Mouse (Mus musculus): ENCODE measurements around the gene Midn. TPM values are rescaled to one million over a fixed set of nuclear protein-coding genes. Genes with fewer than 3 reads are reported as not detected.

Gene Midn
- polyA plus RNA-seq, 1 experiment from 2014 or later, result 39.8 TPM

GRCm38 (mm10) chr10:80158307-80158986 lies 10.4 kb downstream of the Midn start:
- no peaks in the 10 kb centered on the region for H3K9me3 ChIP-seq (ENCODE audit: control insufficient read depth, low read length)
- peaks cover 33% of the 10 kb centered on the region for H3K4me1 ChIP-seq (ENCODE audit: control insufficient read depth, insufficient read depth, low read length)
- no peak for ATAC-seq (ENCODE audit: low read depth)
- H3K27me3 ChIP-seq (ENCODE audit: control insufficient read depth, insufficient read depth, low read length), result no peaks in the 10 kb centered on the region
- no peak overlapping the region for H3K9ac ChIP-seq (replicated peaks; ENCODE audit: low read depth, low read length)
- H3K27ac ChIP-seq (ENCODE audit: low read depth, low read length), result peak overlapping the region; percentile 71
- WGBS, result 15% methylated on average over 18 of the region's 18 CpGs
- peaks cover 42% of the 10 kb centered on the region for H3K36me3 ChIP-seq (ENCODE audit: control insufficient read depth, insufficient read depth, low read length)
- H3K4me3 ChIP-seq (ENCODE audit: low read depth, low read length), result no peak overlapping the region
- H3K4me2 ChIP-seq (ENCODE audit: low read depth, low read length), result peak overlapping the region; percentile 51; the same call in 1 of the 2 replicates

DNA sequence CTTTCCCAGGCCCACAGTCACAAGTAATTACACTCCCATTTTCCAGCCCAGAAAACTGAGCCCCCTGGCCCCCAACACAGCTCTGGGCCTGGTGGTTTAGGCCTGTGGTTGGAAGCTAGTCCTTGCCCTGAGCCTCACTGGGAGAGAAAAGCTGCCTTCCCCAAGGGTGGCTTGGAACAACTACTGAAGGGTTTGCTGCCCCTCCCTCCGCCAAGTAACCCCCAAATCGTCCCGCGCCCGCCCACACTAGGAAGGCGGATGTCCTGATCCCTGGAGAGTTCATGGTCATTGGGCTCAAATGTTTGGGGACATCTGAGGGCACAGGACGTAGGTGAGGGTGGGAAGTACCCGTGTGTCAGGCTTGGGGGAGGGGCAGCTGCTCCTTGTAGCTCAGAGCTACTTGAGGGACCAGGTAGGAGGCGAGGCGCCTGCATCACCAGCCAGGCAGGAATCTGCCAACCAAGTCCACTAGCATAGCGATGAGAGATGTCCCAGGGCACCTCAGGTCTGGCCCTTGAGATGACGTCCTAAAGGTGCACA lies 11.0 kb downstream of the Midn start:
- Histone ChIP-seq H3K4me1 (ENCODE audit: control insufficient read depth, insufficient read depth, low read length) (peaks cover 31% of the 10 kb centered on the region), H3K4me2 (ENCODE audit: low read depth, low read length) (peak overlapping the region; percentile 51), H3K9ac (replicated peaks; ENCODE audit: low read depth, low read length) (peak overlapping the region; percentile 46), H3K36me3 (ENCODE audit: control insufficient read depth, insufficient read depth, low read length) (peaks cover 35% of the 10 kb centered on the region), H3K4me3 (ENCODE audit: low read depth, low read length) (peak overlapping the region; percentile 37), H3K27ac (ENCODE audit: low read depth, low read length) (peak overlapping the region; percentile 71), H3K9me3 (ENCODE audit: control insufficient read depth, low read length) (no peaks in the 10 kb centered on the region), H3K27me3 (ENCODE audit: control insufficient read depth, insufficient read depth, low read length) (no peaks in the 10 kb centered on the region)
- 6% methylated on average over 12 of the region's 12 CpGs for WGBS
- no peak for ATAC-seq (ENCODE audit: low read depth)

DNA sequence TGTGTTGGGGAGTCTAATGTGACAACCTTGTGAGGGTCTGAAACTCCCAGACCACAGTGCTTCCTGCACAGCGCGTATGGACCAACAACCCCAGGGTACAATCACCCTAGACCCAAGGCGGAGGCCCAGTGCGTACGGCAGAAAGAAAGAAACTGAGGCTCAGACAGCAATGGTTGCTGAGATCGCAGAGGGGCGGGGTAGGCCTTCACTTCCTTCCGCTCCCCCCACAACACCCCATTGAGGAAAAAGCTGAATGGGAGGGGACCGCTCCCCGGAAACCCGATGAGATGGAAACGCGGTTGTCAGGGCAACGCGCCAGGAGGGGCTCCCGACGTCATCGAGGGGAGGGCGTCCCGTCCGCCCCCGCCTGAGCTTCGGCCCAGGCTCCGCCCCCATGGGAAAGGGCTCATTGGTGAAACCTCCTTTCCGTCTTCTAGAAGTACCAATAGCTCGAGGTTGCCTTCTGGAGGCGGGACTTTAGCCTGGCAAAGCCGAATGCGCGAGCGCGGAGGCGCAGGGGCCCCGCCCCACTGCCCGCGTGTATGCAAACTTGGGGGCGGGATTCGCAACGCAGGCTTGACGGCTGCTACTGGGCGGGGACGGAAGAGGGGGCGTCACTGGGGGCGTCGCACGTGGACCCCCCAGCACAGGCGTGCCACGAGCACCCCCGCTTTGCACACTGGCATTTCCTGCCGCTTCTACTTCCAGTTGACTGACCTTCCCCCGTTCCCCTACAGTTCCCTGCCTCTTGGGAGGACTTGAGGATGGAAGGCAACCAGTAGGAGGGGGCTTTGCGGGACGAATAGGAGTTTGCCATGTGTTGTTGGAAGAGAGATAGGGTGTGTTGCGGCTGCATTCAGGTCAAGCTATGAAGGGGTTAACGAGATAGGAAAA lies 11.7 kb downstream of the Midn start:
- ATAC-seq (ENCODE audit: low read depth), result peak; percentile 86
- peaks cover 34% of the 10 kb centered on the region for H3K4me1 ChIP-seq (ENCODE audit: control insufficient read depth, insufficient read depth, low read length)
- under 1% methylated on average over 52 of the region's 55 CpGs for WGBS

DNA sequence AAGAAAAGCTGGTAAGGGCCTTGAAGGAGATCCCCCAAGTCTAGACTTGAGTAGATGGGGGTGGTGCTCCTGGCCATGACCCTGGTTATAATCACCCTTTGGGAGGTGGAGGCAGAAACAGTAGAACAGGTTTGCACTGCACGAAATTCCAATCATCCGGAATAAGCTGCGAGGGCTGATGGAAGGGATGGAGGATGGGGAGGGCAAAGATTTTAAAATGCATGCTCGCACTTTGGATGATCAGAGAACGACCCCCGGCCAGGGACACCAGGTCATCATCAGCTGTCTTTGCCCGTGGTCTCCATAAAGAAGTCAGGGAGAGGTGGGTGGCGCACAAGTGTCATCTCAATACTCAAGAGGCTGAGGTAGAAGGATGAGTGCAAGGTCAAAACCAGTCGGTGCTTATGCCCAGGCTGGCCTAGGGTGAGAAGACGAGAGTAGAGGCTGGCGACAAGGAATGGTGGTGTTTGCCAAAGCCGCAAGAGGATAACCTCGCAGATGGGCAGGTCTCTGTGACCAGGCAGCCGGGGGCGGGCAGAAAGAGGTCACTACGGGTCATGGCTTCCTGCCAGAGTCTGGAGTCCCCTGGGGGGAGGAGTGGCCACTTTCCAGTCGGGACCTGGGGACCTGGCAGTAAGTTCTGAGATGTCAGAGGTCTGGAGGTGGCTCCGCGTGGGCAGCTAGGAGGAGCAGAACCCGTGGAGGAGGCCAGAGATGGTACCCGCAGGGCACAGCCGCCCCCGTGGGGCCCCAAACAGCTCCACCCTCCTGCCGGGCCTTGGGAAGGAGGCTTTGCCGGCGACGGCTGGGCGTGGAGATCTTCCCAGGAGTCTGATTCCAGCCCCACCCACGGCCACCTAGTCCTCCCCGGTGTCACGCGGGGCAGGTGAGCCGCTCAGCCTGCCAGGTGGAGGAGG lies 12.6 kb downstream of the Midn start:
- no peaks in the 10 kb centered on the region for H3K9me3 ChIP-seq (ENCODE audit: control insufficient read depth, low read length)
- peaks cover 20% of the 10 kb centered on the region for H3K36me3 ChIP-seq (ENCODE audit: control insufficient read depth, insufficient read depth, low read length)
- H3K27me3 ChIP-seq (ENCODE audit: control insufficient read depth, insufficient read depth, low read length), result no peaks in the 10 kb centered on the region
- peak overlapping the region; percentile 11; the same call in 1 of the 2 replicates for H3K9ac ChIP-seq (replicated peaks; ENCODE audit: low read depth, low read length)
- peaks cover 40% of the 10 kb centered on the region for H3K4me1 ChIP-seq (ENCODE audit: control insufficient read depth, insufficient read depth, low read length)
- WGBS, result 2% methylated on average over 30 of the region's 33 CpGs
- peak overlapping the region; percentile 51; the same call in 1 of the 2 replicates for H3K4me2 ChIP-seq (ENCODE audit: low read depth, low read length)
- peak overlapping the region; percentile 37 for H3K4me3 ChIP-seq (ENCODE audit: low read depth, low read length)
- H3K27ac ChIP-seq (ENCODE audit: low read depth, low read length), result peak overlapping the region; percentile 71
- no peak for ATAC-seq (ENCODE audit: low read depth)

More for the DNA sequence above, 11.7 kb downstream of the Midn start:
- Histone ChIP-seq H3K27ac (ENCODE audit: low read depth, low read length) (peak overlapping the region; percentile 71), H3K27me3 (ENCODE audit: control insufficient read depth, insufficient read depth, low read length) (no peaks in the 10 kb centered on the region), H3K9me3 (ENCODE audit: control insufficient read depth, low read length) (no peaks in the 10 kb centered on the region), H3K36me3 (ENCODE audit: control insufficient read depth, insufficient read depth, low read length) (peaks cover 29% of the 10 kb centered on the region), H3K9ac (replicated peaks; ENCODE audit: low read depth, low read length) (peak overlapping the region; percentile 46), H3K4me2 (ENCODE audit: low read depth, low read length) (peak overlapping the region; percentile 51), H3K4me3 (ENCODE audit: low read depth, low read length) (peak overlapping the region; percentile 37)

DNA sequence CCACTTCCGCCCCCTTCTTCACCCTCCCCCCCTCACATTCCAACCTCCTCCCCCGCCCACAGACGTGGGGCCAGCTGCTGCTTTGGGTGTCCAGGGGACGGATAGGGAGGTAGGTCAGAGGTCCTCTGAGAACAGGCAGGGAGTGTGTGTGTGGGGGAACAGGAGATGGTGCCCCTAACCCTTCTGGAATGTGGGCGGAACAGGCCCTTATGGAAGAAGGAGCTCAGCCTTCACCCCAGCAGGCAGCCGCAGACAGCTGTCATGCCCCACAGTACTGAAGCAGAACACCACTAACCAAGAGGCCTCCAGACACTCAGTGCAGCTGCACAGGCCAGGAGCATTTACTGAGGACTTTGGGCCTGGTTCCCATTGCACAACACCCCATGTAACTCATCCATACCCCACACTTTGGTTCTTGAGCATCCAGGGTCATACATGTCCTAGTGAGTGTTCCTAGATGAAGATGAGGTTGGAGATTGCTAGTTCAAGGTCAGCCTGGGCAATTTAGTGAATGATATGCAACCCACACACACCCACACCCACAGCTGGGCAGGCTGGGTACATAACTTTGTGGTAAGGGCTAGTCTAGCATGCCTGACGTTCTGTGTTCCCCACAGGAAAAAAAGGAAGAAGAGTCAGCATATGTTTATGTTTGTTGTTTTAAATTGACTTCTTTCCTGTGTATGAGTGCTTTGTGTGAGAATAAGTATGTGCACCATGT lies 13.6 kb downstream of the Midn start:
- Histone ChIP-seq H3K4me2 (ENCODE audit: low read depth, low read length) (peak overlapping the region; percentile 51; the same call in 1 of the 2 replicates), H3K9ac (replicated peaks; ENCODE audit: low read depth, low read length) (no peak overlapping the region), H3K36me3 (ENCODE audit: control insufficient read depth, insufficient read depth, low read length) (peaks cover 11% of the 10 kb centered on the region), H3K4me3 (ENCODE audit: low read depth, low read length) (no peak overlapping the region), H3K4me1 (ENCODE audit: control insufficient read depth, insufficient read depth, low read length) (peaks cover 43% of the 10 kb centered on the region), H3K9me3 (ENCODE audit: control insufficient read depth, low read length) (no peaks in the 10 kb centered on the region), H3K27ac (ENCODE audit: low read depth, low read length) (no peak overlapping the region; the same call in 1 of the 2 replicates), H3K27me3 (ENCODE audit: control insufficient read depth, insufficient read depth, low read length) (no peaks in the 10 kb centered on the region)
- no peak for ATAC-seq (ENCODE audit: low read depth)
- 13% methylated on average over 7 of the region's 7 CpGs for WGBS

DNA sequence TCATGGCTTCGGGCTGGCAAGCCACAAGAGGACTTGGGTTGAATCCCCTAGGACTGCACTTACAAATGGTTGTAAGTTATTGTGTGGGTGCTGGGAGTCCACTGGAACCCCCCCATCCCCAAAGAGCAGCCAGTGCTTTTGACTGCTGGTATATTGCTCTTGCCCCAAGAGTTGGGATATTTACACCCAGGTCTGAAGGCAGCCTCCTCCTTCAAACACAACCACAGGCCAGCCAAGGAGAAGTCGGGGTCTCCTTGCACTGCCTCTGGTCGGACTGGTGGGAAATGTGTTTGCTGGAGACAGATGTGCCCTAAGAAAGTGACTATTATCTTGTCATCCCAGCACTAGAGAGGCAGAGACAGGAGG lies 14.2 kb downstream of the Midn start:
- 85% methylated on average over 3 of the region's 3 CpGs for WGBS
- Histone ChIP-seq H3K9me3 (ENCODE audit: control insufficient read depth, low read length) (no peaks in the 10 kb centered on the region), H3K27me3 (ENCODE audit: control insufficient read depth, insufficient read depth, low read length) (no peaks in the 10 kb centered on the region), H3K36me3 (ENCODE audit: control insufficient read depth, insufficient read depth, low read length) (peaks cover 6% of the 10 kb centered on the region), H3K9ac (replicated peaks; ENCODE audit: low read depth, low read length) (no peak overlapping the region), H3K4me2 (ENCODE audit: low read depth, low read length) (no peak overlapping the region), H3K4me3 (ENCODE audit: low read depth, low read length) (no peak overlapping the region), H3K4me1 (ENCODE audit: control insufficient read depth, insufficient read depth, low read length) (peaks cover 41% of the 10 kb centered on the region), H3K27ac (ENCODE audit: low read depth, low read length) (no peak overlapping the region)
- ATAC-seq (ENCODE audit: low read depth), result no peak

DNA sequence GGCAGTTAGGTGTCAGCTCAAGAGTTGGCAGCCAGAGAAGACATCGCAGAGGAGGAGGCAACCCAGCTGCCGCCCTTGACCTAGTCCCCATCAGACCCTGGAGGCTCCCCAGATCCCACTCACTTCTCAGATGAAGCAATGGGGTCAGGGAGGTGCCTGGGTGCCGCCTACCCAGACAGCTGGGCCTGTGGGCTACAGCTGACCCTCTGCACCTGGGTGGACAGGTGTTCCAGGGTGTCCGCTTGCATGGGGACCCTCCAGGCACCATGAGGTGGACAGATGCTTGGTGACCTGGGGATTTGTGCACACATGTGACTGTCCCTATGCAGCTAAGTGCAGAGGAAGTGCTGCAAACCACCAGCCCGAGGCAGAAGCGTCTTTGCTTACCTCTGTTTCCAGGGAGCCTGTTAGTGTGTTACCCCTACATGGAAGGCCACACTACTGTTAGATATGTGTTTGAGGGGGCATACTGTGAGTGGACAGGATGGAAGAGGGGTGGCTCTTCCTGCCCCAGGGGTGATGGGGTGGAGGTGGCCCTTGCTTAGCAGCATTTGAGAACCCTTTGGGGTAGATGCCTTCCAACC lies 14.7 kb downstream of the Midn start:
- Histone ChIP-seq H3K36me3 (ENCODE audit: control insufficient read depth, insufficient read depth, low read length) (no peaks in the 10 kb centered on the region), H3K4me1 (ENCODE audit: control insufficient read depth, insufficient read depth, low read length) (peaks cover 36% of the 10 kb centered on the region), H3K9me3 (ENCODE audit: control insufficient read depth, low read length) (no peaks in the 10 kb centered on the region), H3K27me3 (ENCODE audit: control insufficient read depth, insufficient read depth, low read length) (no peaks in the 10 kb centered on the region), H3K9ac (replicated peaks; ENCODE audit: low read depth, low read length) (no peak overlapping the region), H3K27ac (ENCODE audit: low read depth, low read length) (no peak overlapping the region), H3K4me2 (ENCODE audit: low read depth, low read length) (no peak overlapping the region), H3K4me3 (ENCODE audit: low read depth, low read length) (no peak overlapping the region)
- 84% methylated on average over 6 of the region's 6 CpGs for WGBS
- no peak for ATAC-seq (ENCODE audit: low read depth)

DNA sequence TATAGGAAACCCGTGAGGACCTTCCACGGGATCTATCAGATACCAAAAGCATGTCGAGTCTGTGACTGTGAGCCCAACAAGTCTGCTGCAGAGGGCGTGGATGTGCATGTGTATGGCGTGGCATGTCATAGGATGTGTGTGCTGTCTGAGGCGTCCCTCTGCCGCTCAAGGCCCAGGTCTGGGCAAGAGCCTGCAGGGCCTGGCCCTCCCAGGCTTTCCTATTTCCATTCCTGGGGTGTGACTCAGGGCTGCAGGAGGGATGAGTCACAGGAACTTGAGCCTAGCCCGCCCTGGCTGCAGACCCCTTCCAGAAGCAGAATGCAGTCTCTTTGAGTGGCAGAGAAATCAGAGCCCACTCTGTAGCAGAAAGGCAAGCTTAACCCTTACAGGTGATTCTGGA lies 15.6 kb downstream of the Midn start:
- peak overlapping the region; percentile 34; the same call in 1 of the 2 replicates for H3K9ac ChIP-seq (replicated peaks; ENCODE audit: low read depth, low read length)
- H3K27ac ChIP-seq (ENCODE audit: low read depth, low read length), result no peak overlapping the region
- WGBS, result 76% methylated on average over 8 of the region's 8 CpGs

More for the DNA sequence above, 15.6 kb downstream of the Midn start:
- Histone ChIP-seq H3K27me3 (ENCODE audit: control insufficient read depth, insufficient read depth, low read length) (no peaks in the 10 kb centered on the region), H3K9me3 (ENCODE audit: control insufficient read depth, low read length) (no peaks in the 10 kb centered on the region), H3K4me2 (ENCODE audit: low read depth, low read length) (peak overlapping the region; percentile 94; the same call in 1 of the 2 replicates), H3K4me3 (ENCODE audit: low read depth, low read length) (no peak overlapping the region), H3K4me1 (ENCODE audit: control insufficient read depth, insufficient read depth, low read length) (peaks cover 39% of the 10 kb centered on the region), H3K36me3 (ENCODE audit: control insufficient read depth, insufficient read depth, low read length) (no peaks in the 10 kb centered on the region)
- ATAC-seq (ENCODE audit: low read depth), result no peak

All from neural tube, embryonic 14.5 days (tissue).